Mouse (Mus musculus) MEL (cell line): ENCODE results near the gene Aph1c. TPM values are rescaled to one million over a fixed set of nuclear protein-coding genes. Genes with fewer than 3 reads are reported as not detected.
A peak's percentile ranks its signal among the peaks of the same experiment; 100 is the strongest.

Experiments used
- DNase-seq: peaks from one replicate; pipeline ENCODE4 v3.0.0; 2011; ENCODE audit warnings: low read depth, low spot score
- H3K27ac ChIP-seq: 2 replicates; pipeline ENCODE4 v1.5.1; 2012; ENCODE audit warnings: low read depth, mild to moderate bottlenecking, control low read depth, low read length, moderate library complexity; ENCODE audit not compliant: control insufficient read depth
- H3K27me3 ChIP-seq, 2 experiments: fragments of 150-350 bp in 1 of 2; sonication (generic) in 1 of 2; 2 replicates each; pipeline ENCODE4 v1.6.1; 2012; ENCODE audit warnings: low read length in 2 of 2, mild to moderate bottlenecking in 2 of 2, improper control_type of control experiment in 1 of 2, moderate library complexity in 1 of 2; ENCODE audit not compliant: insufficient read depth in 2 of 2, control insufficient read depth in 1 of 2
- H3K36me3 ChIP-seq, 2 experiments: 2 replicates each; pipeline ENCODE4 v1.6.1; 2012 to 2014; ENCODE audit warnings: low read length in 2 of 2, improper control_type of control experiment in 1 of 2, inconsistent platforms in 1 of 2, mild to moderate bottlenecking in 1 of 2; ENCODE audit not compliant: insufficient read depth in 2 of 2, control insufficient read depth in 1 of 2
- H3K4me1 ChIP-seq, 2 experiments: fragments of 150-350 bp in 1 of 2; sonication (generic) in 1 of 2; 2 replicates each; pipeline ENCODE4 v1.6.1; 2012; ENCODE audit warnings: low read length in 2 of 2, improper control_type of control experiment in 1 of 2, mild to moderate bottlenecking in 1 of 2; ENCODE audit not compliant: insufficient read depth in 2 of 2, control insufficient read depth in 1 of 2
- H3K4me3 ChIP-seq, 2 experiments: fragments of 150-350 bp in 1 of 2; sonication (generic) in 1 of 2; 2 replicates each; pipeline ENCODE4 v1.5.1; 2012; ENCODE audit warnings: low read depth in 2 of 2, low read length in 2 of 2, mild to moderate bottlenecking in 2 of 2, moderate library complexity in 2 of 2, control low read depth in 1 of 2, improper control_type of control experiment in 1 of 2; ENCODE audit not compliant: control insufficient read depth in 1 of 2, insufficient read depth in 1 of 2
- H3K79me2 ChIP-seq: 2 replicates; pipeline ENCODE4 v1.6.1; 2012; ENCODE audit warnings: mild to moderate bottlenecking, low read length, moderate library complexity; ENCODE audit not compliant: control insufficient read depth, poor library complexity, insufficient read depth
- H3K9ac ChIP-seq: 2 replicates; pipeline ENCODE4 v1.6.1; 2012; ENCODE audit warnings: low read depth, mild to moderate bottlenecking, control low read depth, low read length, moderate library complexity; ENCODE audit not compliant: control insufficient read depth, poor library complexity, severe bottlenecking
- H3K9me3 ChIP-seq: fragments of 150-350 bp; sonication (generic); replicated peaks from 2 replicates; pipeline ENCODE4 v1.6.1; 2012; ENCODE audit warnings: mild to moderate bottlenecking, low read length, improper control_type of control experiment, moderate library complexity; ENCODE audit not compliant: insufficient read depth
- CHD1 ChIP-seq: IDR thresholded peaks from 2 replicates; pipeline ENCODE4 v1.6.1; 2012; ENCODE audit warnings: low read depth, mild to moderate bottlenecking, inconsistent platforms, low read length, improper control_type of control experiment
- CHD2 ChIP-seq: IDR thresholded peaks from 2 replicates; pipeline ENCODE4 v1.6.1; 2011; ENCODE audit warnings: low read length, improper control_type of control experiment
- CTCF ChIP-seq, 3 experiments: IDR thresholded peaks in 2 of 3; conservative IDR thresholded peaks in 1 of 3; 2 replicates each; pipeline ENCODE4 v1.5.1; 2011 to 2012; ENCODE audit warnings: low read length in 3 of 3, low read depth in 2 of 3, mild to moderate bottlenecking in 2 of 3, improper control_type of control experiment in 1 of 3, inconsistent platforms in 1 of 3, mixed read lengths in 1 of 3, moderate library complexity in 1 of 3; ENCODE audit not compliant: control insufficient read depth in 1 of 3, insufficient read depth in 1 of 3, poor library complexity in 1 of 3, severe bottlenecking in 1 of 3
- E2F4 ChIP-seq: IDR thresholded peaks from 2 replicates; pipeline ENCODE4 v1.6.1; 2011; ENCODE audit warnings: low read depth, low read length, improper control_type of control experiment, borderline replicate concordance
- ELF1 ChIP-seq: IDR thresholded peaks from 2 replicates; pipeline ENCODE4 v1.6.1; 2014; ENCODE audit warnings: low read depth, mild to moderate bottlenecking, inconsistent platforms, low read length, improper control_type of control experiment, moderate library complexity
- EP300 ChIP-seq, 2 experiments: IDR thresholded peaks; 2 replicates each; pipeline ENCODE4 v1.6.1; 2011; ENCODE audit warnings: improper control_type of control experiment in 2 of 2, low read length in 2 of 2, low read depth in 1 of 2, mild to moderate bottlenecking in 1 of 2
- ETS1 ChIP-seq: IDR thresholded peaks from 2 replicates; pipeline ENCODE4 v1.6.1; 2012; ENCODE audit warnings: low read depth, mild to moderate bottlenecking, inconsistent platforms, low read length, improper control_type of control experiment, moderate library complexity
- HCFC1 ChIP-seq: IDR thresholded peaks from 2 replicates; pipeline ENCODE4 v1.6.1; 2012; ENCODE audit warnings: low read depth, mild to moderate bottlenecking, inconsistent platforms, low read length, improper control_type of control experiment, moderate library complexity
- JUND ChIP-seq: IDR thresholded peaks from 2 replicates; pipeline ENCODE4 v1.6.1; 2011; ENCODE audit warnings: low read depth, mild to moderate bottlenecking, improper control_type of control experiment, low read length
- KAT2A ChIP-seq: conservative IDR thresholded peaks from 2 replicates; pipeline ENCODE4 v1.6.1; 2012; ENCODE audit warnings: low read depth, low read length, improper control_type of control experiment, inconsistent platforms
- MAFK ChIP-seq: IDR thresholded peaks from 2 replicates; pipeline ENCODE4 v1.6.1; 2011; ENCODE audit warnings: low read depth, mild to moderate bottlenecking, low read length, improper control_type of control experiment, borderline replicate concordance
- MAX ChIP-seq: IDR thresholded peaks from 2 replicates; pipeline ENCODE4 v1.6.1; 2011; ENCODE audit warnings: low read length, improper control_type of control experiment
- MEF2A ChIP-seq: IDR thresholded peaks from 2 replicates; pipeline ENCODE4 v1.6.1; 2014; ENCODE audit warnings: low read depth, mild to moderate bottlenecking, inconsistent platforms, low read length, improper control_type of control experiment; ENCODE audit not compliant: poor library complexity, insufficient replicate concordance, severe bottlenecking; ENCODE audit errors: extremely low read depth
- NRF1 ChIP-seq: IDR thresholded peaks from 2 replicates; pipeline ENCODE4 v1.6.1; 2014; ENCODE audit warnings: low read depth, mild to moderate bottlenecking, inconsistent platforms, low read length, improper control_type of control experiment, moderate library complexity; ENCODE audit not compliant: poor library complexity, insufficient read depth, severe bottlenecking
- RCOR1 ChIP-seq: IDR thresholded peaks from 2 replicates; pipeline ENCODE4 v1.6.1; 2012; ENCODE audit warnings: low read depth, mild to moderate bottlenecking, inconsistent platforms, low read length, improper control_type of control experiment
- SIN3A ChIP-seq: IDR thresholded peaks from 2 replicates; pipeline ENCODE4 v1.6.1; 2012; ENCODE audit warnings: low read length, improper control_type of control experiment, inconsistent platforms
- TCF12 ChIP-seq: IDR thresholded peaks from 2 replicates; pipeline ENCODE4 v1.6.1; 2014; ENCODE audit warnings: low read depth, mild to moderate bottlenecking, inconsistent platforms, low read length, improper control_type of control experiment, moderate library complexity
- USF1 ChIP-seq: IDR thresholded peaks from 2 replicates; pipeline ENCODE4 v1.6.1; 2014; ENCODE audit warnings: low read depth, mild to moderate bottlenecking, inconsistent platforms, low read length, improper control_type of control experiment, moderate library complexity
- polyA plus RNA-seq, 2 experiments: library from polyadenylated mRNA; stranded (reverse) in 1 of 2; unstranded in 1 of 2; fragments of >175 nt in 1 of 2; fragments of >200 nt in 1 of 2; gene quantifications; 2 replicates each; pipeline versions ENCODE4 v1.2.1 to v1.2.4; 2012; ENCODE audit warnings: low replicate concordance in 2 of 2, low read depth in 1 of 2; ENCODE audit not compliant: insufficient read length in 2 of 2, insufficient read depth in 1 of 2, missing spikeins in 1 of 2
- total RNA-seq: library from RNA; depleted of rRNA; stranded (reverse); fragments of 300-350 nt; gene quantifications from 2 replicates; pipeline ENCODE4 v1.2.3, GENCODE M21; 2012

Aph1c gene
- total and polyA plus RNA-seq, 3 experiments = 0.23 to 0.39 TPM; not detected in 1

DNA sequence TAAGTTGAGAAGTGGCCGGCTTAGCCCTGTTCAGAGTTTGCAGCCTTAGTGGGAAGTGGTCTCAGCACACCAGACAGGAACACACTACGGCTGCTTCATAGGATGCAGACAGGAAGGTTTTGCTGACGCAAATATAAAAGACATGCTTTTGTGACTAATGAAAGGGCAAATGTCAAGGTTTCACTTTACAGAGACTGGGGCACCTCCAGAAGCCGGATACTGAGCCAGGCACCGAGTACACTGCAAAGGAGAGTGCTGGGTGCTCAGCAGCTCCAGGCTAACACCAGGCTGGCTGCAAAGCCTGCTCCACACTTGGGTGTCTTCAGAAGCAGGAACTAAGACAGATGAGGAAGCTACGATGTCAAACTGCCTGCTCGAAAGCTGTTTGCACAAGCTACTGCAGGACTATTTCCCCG lies 47.9 kb upstream of the Aph1c start:
- no peaks in the 10 kb centered on the region for H3K79me2 ChIP-seq
- peak; percentile 30 for DNase-seq
- TF ChIP-seq USF1 (no peak), CTCF (IDR thresholded peaks at IDR 0.05 in 2 of 3, conservative IDR thresholded peaks at IDR 0.05 in 1 of 3; ENCODE audit: control insufficient read depth in 1 of 3, insufficient read depth in 1 of 3, low read depth in 2 of 3, low read length in 3 of 3, poor library complexity in 1 of 3, severe bottlenecking in 1 of 3) (no peak), ELF1 (no peak)
- no peaks in the 10 kb centered on the region for H3K4me1 ChIP-seq
- H3K9me3 ChIP-seq = no peaks in the 10 kb centered on the region
- H3K4me3 ChIP-seq = no peak overlapping the region
- no peak overlapping the region for H3K9ac ChIP-seq
- no peaks in the 10 kb centered on the region; a peak in 1 of 4 replicates for H3K36me3 ChIP-seq
- H3K27me3 ChIP-seq = no peaks in the 10 kb centered on the region
- no peak overlapping the region for H3K27ac ChIP-seq

DNA sequence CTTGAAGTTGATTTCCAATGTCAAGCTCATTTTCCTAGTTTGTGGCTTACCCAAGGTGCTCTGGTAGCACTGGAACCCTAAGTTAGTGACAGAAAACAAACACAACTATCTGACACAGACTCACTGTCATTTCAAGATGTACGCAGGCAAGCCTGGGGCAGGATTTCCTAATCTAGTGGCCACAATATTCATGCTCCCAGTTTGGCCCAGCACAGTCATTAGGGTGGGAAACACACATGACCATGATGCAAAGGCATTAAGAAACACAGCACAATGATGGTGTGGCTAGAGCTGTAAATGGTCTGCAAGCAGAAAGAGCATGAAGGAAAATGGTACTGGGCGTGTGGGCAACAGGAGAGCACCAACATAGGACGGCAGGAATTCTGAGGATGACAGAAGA lies 47.3 kb upstream of the Aph1c start:
- Histone ChIP-seq H3K9me3 (no peaks in the 10 kb centered on the region), H3K79me2 (no peaks in the 10 kb centered on the region), H3K27ac (no peak overlapping the region), H3K4me1 (no peaks in the 10 kb centered on the region), H3K4me3 (no peak overlapping the region), H3K9ac (no peak overlapping the region), H3K27me3 (no peaks in the 10 kb centered on the region), H3K36me3 (no peaks in the 10 kb centered on the region; a peak in 1 of 4 replicates)
- no peak for DNase-seq
- no peak for TF ChIP-seq E2F4
- TF ChIP-seq CHD1 = no peak
- TF ChIP-seq JUND = no peak
- no peak for TF ChIP-seq KAT2A
- TF ChIP-seq MAFK = no peak
- no peak for TF ChIP-seq MEF2A
- TF ChIP-seq MAX = no peak
- TF ChIP-seq SIN3A = no peak
- no peak for TF ChIP-seq CTCF (IDR thresholded peaks at IDR 0.05 in 2 of 3, conservative IDR thresholded peaks at IDR 0.05 in 1 of 3; ENCODE audit: control insufficient read depth in 1 of 3, insufficient read depth in 1 of 3, low read depth in 2 of 3, low read length in 3 of 3, poor library complexity in 1 of 3, severe bottlenecking in 1 of 3)
- no peak for TF ChIP-seq ETS1
- no peak for TF ChIP-seq CHD2
- no peak for TF ChIP-seq NRF1
- TF ChIP-seq HCFC1 = no peak
- no peak for TF ChIP-seq EP300 (IDR thresholded peaks at IDR 0.05; ENCODE audit: low read depth in 1 of 2, low read length in 2 of 2)
- TF ChIP-seq RCOR1 = no peak
- TF ChIP-seq TCF12 = no peak
